Mouse (Mus musculus): ENCODE results near the gene Pibf1.

- TF ChIP-seq CTCF (conservative IDR thresholded peaks at IDR 0.05 in 1 of 2, IDR thresholded peaks at IDR 0.05 in 1 of 2; ENCODE audit: low read depth in 2 of 2, low read length in 2 of 2), result no peak
- no peak for TF ChIP-seq NRF1 (IDR thresholded peaks at IDR 0.05; ENCODE audit: low read depth, low read length)
- no peak for TF ChIP-seq E2F4 (IDR thresholded peaks at IDR 0.05; ENCODE audit: insufficient replicate concordance, low read depth, low read length)
- no peak; the same call in 1 of the 2 replicates for TF ChIP-seq POLR2A (IDR thresholded peaks at IDR 0.05; ENCODE audit: low read depth, low read length)
- no peak for TF ChIP-seq JUND (conservative IDR thresholded peaks at IDR 0.05; ENCODE audit: low read depth, low read length)
Observed at GRCm38 (mm10) chr14:99099967-99100587, 853 bp downstream of the Pibf1 start.

Data from CH12.LX (cell line).